Mouse (Mus musculus): ENCODE data around the gene Otc. TPM values are rescaled to one million over a fixed set of nuclear protein-coding genes. Genes with fewer than 3 reads are reported as not detected.

Otc gene
- polyA plus RNA-seq (2021; fragmentation: Nextera tagmentation) = 0.14 TPM in 1 of 2 replicates, not detected in the other
- long read RNA-seq, experiment 1 = 0 reads
- long read RNA-seq, experiment 2 = 0 reads

DNA sequence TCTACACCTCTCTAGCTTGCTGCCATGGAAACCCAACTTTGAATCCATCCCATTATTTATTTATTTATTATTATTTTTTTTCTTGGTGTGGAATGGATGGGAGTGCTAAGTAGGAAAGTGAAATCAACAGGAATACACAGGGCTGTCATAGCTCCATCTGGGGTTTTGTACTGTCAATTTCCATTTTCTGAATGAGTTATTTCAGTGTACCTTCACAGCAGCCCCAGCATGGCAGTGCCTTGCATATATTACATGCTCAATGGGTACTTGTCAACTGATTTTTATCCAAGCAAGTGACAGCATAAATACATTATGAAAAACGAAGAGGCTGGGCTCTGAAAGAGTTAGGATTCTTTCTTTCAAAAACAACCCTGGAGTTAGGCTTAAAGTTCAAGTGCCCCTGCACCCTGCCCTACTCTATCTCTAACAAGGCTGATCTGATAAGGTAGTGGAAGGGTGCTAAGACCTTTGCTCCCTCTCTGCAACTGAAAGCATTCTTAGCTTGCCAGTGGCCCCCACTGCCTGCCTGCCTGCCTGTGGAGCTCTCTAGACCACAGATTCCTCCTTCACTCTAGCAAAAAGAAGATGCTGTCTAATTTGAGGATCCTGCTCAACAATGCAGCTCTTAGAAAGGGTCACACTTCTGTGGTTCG is at the start of gene Otc:
Gene Otc, plus strand, starts transcription at position 454 of the 653 bp plus-strand sequence.

DNA sequence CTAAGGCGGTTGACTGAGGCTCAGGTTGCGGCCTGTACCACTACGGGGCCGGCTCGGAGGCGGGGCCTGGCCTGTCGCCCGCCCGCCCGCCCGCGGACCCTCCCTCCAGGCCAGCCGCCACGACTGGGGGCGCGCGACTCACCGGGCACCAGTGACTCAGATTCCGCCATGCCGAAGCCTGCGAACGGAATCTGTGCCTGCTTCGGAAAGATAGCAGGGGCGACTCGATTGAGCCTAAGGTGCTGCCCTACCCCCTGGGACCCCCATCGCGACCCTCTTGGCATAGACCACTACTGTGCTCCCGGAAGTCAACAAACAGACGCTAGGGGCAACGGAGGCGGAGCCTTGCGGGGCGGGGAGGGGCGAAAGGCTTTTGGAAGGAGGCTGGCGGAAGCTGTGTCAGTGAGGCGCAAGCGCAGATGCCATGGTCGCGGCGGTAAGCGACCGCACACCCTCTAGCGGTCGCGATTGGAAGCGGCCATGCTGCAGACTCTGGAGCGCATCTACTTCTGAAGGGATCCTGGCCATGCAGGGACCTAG is 35.6 kb upstream of the Otc start, which contains the start of gene Rpgr:
Gene Rpgr, minus strand, starts transcription at position 511 of the 540 bp plus-strand sequence.

Other genes with a start within 250 kb of the Otc start
- gene Srpx, start 134.6 kb upstream of the Otc start, polyA plus RNA-seq (2021; fragmentation: Nextera tagmentation) = 0.20 and 0.33 TPM in 2 replicates
- 5.6 and 6.0 TPM in 2 replicates for gene Rpgr, start 35.4 kb upstream of the Otc start, polyA plus RNA-seq (2021; fragmentation: Nextera tagmentation)
- 871 and 897 TPM in 2 replicates for gene Tspan7, start 232.9 kb downstream of the Otc start, polyA plus RNA-seq (2021; fragmentation: Nextera tagmentation)

Data from layer of hippocampus, adult 6 months (tissue).